Mouse (Mus musculus) heart, postnatal 36 days (tissue): ENCODE measurements around the gene Gm28269. TPM values are rescaled to one million over a fixed set of nuclear protein-coding genes. Genes with fewer than 3 reads are reported as not detected.

ENCODE experiments used
- DNase-seq, 2 experiments: peaks; one replicate each; pipeline ENCODE4 v3.0.0; 2021 to 2022
- intact Hi-C: fragments of 180-260 bp; cut with DNase I; formaldehyde crosslinking; loops from one replicate; pipeline ENCODE4 v1.15.1; 2025
- total RNA-seq, 2 experiments: library from RNA; stranded (reverse); gene quantifications; 2 replicates each; pipeline ENCODE4 v1.2.3; 2021

Gm28269 gene
- total RNA-seq, result not detected

GRCm38 (mm10) chrX:21744997-21745396, at the start of gene Gm28269:
Gene Gm28269 (minus strand): TSS chrX:21745097.
- no peak for DNase-seq
- intact Hi-C loops, result no loop called here

- intact Hi-C loops, result no loop called here
- no peak for DNase-seq
These were observed 28.0 kb downstream of the Gm28269 start for GRCm38 (mm10) chrX:21716885-21717284.

DNA sequence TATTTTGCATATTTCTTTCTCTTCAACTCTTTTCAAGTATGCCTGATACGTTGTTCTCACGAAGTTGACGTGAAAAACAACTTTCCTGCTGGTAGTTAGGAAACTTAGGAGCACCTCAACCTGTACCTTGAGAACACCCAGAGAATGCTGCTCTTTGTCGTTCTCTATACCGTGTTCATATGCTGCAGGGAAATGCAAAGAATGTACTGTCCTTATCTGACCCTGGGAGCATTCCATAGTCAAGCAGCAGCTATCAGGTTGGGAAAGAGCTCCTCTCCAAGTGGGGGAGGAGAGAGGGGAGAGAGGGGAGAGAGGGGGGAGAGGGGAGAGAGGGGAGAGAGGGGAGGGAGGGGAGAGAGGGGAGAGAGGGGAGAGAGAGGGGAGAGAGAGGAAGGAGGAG, 29.6 kb downstream of the Gm28269 start:
- intact Hi-C loops, result no loop called here
- DNase-seq, result no peak

DNA sequence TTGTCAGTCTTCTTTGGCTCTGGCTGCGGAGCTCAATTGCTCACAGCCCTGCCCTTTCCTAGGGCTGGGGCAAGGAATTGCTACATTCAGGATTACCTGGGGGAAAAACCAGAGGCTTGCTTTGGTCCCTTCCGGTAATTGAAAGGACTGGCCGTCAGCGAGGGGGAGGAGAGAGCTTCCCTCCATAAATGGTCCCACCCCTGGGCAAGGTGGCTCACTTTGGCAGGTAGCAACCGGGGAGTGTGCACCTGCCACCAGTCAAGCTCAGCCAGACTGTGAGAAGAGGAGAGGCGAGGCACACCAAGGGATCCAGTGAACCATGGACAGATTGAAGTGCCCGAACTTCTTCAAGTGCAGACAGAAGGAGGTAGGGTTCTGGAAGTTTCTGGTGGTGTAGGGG, 30.1 kb downstream of the Gm28269 start, which contains the start of gene Slc6a14:
Slc6a14 (plus strand) TSS at position 68 of the 400 bp plus-strand sequence.
- intact Hi-C loops, result no loop called here
- DNase-seq, result no peak

DNA sequence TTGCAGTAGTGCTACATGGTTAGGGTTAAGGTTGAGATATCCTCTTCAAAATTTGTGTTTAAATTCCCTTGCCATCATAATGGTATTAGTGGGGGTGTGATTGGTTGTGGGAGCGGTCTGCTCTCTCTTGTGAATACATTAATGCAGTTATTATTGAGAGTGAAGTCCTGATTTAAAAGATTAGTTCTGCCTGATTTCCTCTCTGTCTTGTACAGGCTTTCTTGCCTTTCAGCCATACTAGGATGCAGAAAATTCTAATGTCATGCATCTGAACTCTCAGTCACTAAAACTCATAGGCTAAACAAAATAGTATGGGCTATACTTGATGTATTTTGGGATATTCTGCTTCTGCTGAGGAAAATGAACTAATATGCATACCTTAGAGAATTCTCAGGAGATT, 40.4 kb downstream of the Gm28269 start:
- intact Hi-C loops, result no loop called here

DNA sequence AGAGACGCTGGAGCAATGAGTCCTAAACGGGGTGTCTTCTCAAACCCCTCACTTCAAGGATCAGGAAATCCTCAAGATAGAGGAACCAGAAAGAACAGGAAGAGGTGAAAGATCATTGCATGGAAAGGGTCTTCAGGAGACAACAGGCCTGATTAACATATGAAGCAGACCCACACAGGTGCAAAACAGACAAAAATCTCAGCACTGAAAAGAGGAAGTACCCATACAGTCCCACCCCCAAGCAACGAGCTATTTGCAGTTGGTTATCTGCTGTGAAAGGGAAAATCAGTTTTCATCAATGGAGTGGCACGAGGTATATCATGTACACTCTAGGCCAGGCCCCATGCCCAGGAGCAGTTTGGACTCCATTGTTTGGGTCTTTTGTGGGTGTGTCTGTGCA, 43.3 kb downstream of the Gm28269 start:
- no peak for DNase-seq
- intact Hi-C loops, result no loop called here

More for the DNA sequence above, 40.4 kb downstream of the Gm28269 start:
- DNase-seq, result no peak

DNA sequence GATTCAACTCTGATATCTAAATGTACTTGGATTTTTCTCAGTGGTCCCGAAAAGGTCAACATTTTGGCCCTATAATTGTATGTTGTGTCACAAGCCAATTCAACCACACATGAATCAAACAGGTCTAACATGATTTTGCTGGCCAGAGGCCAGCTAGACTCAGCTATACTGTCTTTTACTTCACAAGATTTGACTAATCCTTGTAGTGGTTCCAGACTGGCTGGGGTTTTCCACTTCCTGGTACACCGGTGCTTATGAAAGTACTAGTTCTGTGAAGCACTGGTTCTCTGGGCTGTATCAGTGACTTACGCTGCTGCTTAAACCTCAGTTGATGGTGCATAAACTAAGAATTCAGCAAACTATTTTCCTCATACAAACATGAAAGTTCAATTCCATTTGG, 49.2 kb downstream of the Gm28269 start:
- intact Hi-C loops, result no loop called here
- DNase-seq, result no peak

DNA sequence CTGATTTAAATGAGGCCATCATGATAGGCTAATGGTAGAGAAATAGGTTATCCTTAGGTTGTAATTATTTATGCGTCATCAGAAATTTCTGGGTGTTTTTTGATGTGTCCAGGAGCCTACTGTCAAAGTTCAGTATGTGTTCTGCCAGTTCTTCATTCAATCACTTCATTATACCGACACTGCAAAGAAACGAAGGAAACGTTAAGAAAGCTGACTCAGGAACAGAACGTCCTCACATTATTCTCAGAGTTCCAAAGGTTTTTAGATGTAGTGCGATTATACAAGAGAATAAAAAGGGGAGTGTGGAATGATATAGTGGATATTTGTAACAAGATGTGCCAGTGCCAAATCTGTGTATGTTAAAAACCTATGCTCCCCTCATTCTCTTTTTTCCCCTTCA, 49.7 kb downstream of the Gm28269 start:
- intact Hi-C loops, result no loop called here
- no peak for DNase-seq

Other genes starting within 250 kb of the Gm28269 start
- gene Slc6a14, start 30.2 kb downstream of the Gm28269 start, total RNA-seq, result not detected